Mouse (Mus musculus): ENCODE data around the gene Med26. TPM values are rescaled to one million over a fixed set of nuclear protein-coding genes. Genes with fewer than 3 reads are reported as not detected.

Med26 gene
- polyA plus RNA-seq, 1 experiment: 11.2 TPM

GRCm38 (mm10) chr8:72499521-72500284, 48.4 kb downstream of the Med26 start:
- H3K27me3 ChIP-seq (ENCODE audit: control insufficient read depth, insufficient read depth, low read length): no peaks in the 10 kb centered on the region
- WGBS: 91% methylated on average over 2 of the region's 2 CpGs
- peaks cover 12% of the 10 kb centered on the region for H3K36me3 ChIP-seq (ENCODE audit: control insufficient read depth, insufficient read depth, low read length)
- no peak overlapping the region for H3K4me3 ChIP-seq (ENCODE audit: extremely low read depth, insufficient read depth, insufficient read length)
- no peak overlapping the region for H3K27ac ChIP-seq (ENCODE audit: insufficient read depth, low read length)
- H3K4me1 ChIP-seq (ENCODE audit: control insufficient read depth, insufficient read depth, insufficient read length): no peaks in the 10 kb centered on the region; the same call in 1 of the 2 replicates
- TF ChIP-seq CTCF (IDR thresholded peaks at IDR 0.05; ENCODE audit: extremely low read depth, insufficient read depth, insufficient read length, insufficient replicate concordance) (no peak), POLR2A (IDR thresholded peaks at IDR 0.05; ENCODE audit: low read depth, low read length) (no peak)
- DNase-seq (ENCODE audit: low read depth in 1 of 2, low spot score in 2 of 2): no peak

GRCm38 (mm10) chr8:72498527-72498926, 49.5 kb downstream of the Med26 start:
- Histone ChIP-seq H3K4me3 (ENCODE audit: extremely low read depth, insufficient read depth, insufficient read length) (no peak overlapping the region), H3K27me3 (ENCODE audit: control insufficient read depth, insufficient read depth, low read length) (no peaks in the 10 kb centered on the region), H3K36me3 (ENCODE audit: control insufficient read depth, insufficient read depth, low read length) (peaks cover 12% of the 10 kb centered on the region), H3K4me1 (ENCODE audit: control insufficient read depth, insufficient read depth, insufficient read length) (no peaks in the 10 kb centered on the region), H3K27ac (ENCODE audit: insufficient read depth, low read length) (no peak overlapping the region)
- DNase-seq (ENCODE audit: low read depth in 1 of 2, low spot score in 2 of 2): no peak
- TF ChIP-seq CTCF (IDR thresholded peaks at IDR 0.05; ENCODE audit: extremely low read depth, insufficient read depth, insufficient read length, insufficient replicate concordance): no peak
- no peak for TF ChIP-seq POLR2A (IDR thresholded peaks at IDR 0.05; ENCODE audit: low read depth, low read length)
- 73% methylated on average over 4 of the region's 4 CpGs for WGBS

- Histone ChIP-seq H3K27me3 (ENCODE audit: control insufficient read depth, insufficient read depth, low read length) (no peaks in the 10 kb centered on the region), H3K36me3 (ENCODE audit: control insufficient read depth, insufficient read depth, low read length) (peaks cover 12% of the 10 kb centered on the region), H3K27ac (ENCODE audit: insufficient read depth, low read length) (no peak overlapping the region), H3K4me3 (ENCODE audit: extremely low read depth, insufficient read depth, insufficient read length) (no peak overlapping the region), H3K4me1 (ENCODE audit: control insufficient read depth, insufficient read depth, insufficient read length) (peaks cover 2% of the 10 kb centered on the region; the same call in 1 of the 2 replicates)
- no peak for DNase-seq (ENCODE audit: low read depth in 1 of 2, low spot score in 2 of 2)
- 91% methylated on average over 1 of the region's 1 CpGs for WGBS
- TF ChIP-seq POLR2A (IDR thresholded peaks at IDR 0.05; ENCODE audit: low read depth, low read length) (no peak), CTCF (IDR thresholded peaks at IDR 0.05; ENCODE audit: extremely low read depth, insufficient read depth, insufficient read length, insufficient replicate concordance) (no peak)
Observed at GRCm38 (mm10) chr8:72497911-72498310, 50.2 kb downstream of the Med26 start.

- H3K4me1 ChIP-seq (ENCODE audit: control insufficient read depth, insufficient read depth, insufficient read length): peaks cover 2% of the 10 kb centered on the region; the same call in 1 of the 2 replicates
- no peak overlapping the region for H3K27ac ChIP-seq (ENCODE audit: insufficient read depth, low read length)
- no peaks in the 10 kb centered on the region for H3K27me3 ChIP-seq (ENCODE audit: control insufficient read depth, insufficient read depth, low read length)
- TF ChIP-seq CTCF (IDR thresholded peaks at IDR 0.05; ENCODE audit: extremely low read depth, insufficient read depth, insufficient read length, insufficient replicate concordance) (no peak), POLR2A (IDR thresholded peaks at IDR 0.05; ENCODE audit: low read depth, low read length) (no peak)
- H3K4me3 ChIP-seq (ENCODE audit: extremely low read depth, insufficient read depth, insufficient read length): no peak overlapping the region
- peaks cover 12% of the 10 kb centered on the region for H3K36me3 ChIP-seq (ENCODE audit: control insufficient read depth, insufficient read depth, low read length)
- 97% methylated on average over 19 of the region's 19 CpGs for WGBS
- no peak for DNase-seq (ENCODE audit: low read depth in 1 of 2, low spot score in 2 of 2)
Observed at GRCm38 (mm10) chr8:72496217-72496616, 51.9 kb downstream of the Med26 start.

GRCm38 (mm10) chr8:72495411-72496111, 52.5 kb downstream of the Med26 start:
- no peak for TF ChIP-seq POLR2A (IDR thresholded peaks at IDR 0.05; ENCODE audit: low read depth, low read length)
- no peak for TF ChIP-seq CTCF (IDR thresholded peaks at IDR 0.05; ENCODE audit: extremely low read depth, insufficient read depth, insufficient read length, insufficient replicate concordance)
- Histone ChIP-seq H3K27ac (ENCODE audit: insufficient read depth, low read length) (no peak overlapping the region), H3K4me1 (ENCODE audit: control insufficient read depth, insufficient read depth, insufficient read length) (peaks cover 2% of the 10 kb centered on the region; the same call in 1 of the 2 replicates), H3K36me3 (ENCODE audit: control insufficient read depth, insufficient read depth, low read length) (peaks cover 12% of the 10 kb centered on the region), H3K4me3 (ENCODE audit: extremely low read depth, insufficient read depth, insufficient read length) (no peak overlapping the region), H3K27me3 (ENCODE audit: control insufficient read depth, insufficient read depth, low read length) (no peaks in the 10 kb centered on the region)
- WGBS: 95% methylated on average over 23 of the region's 23 CpGs
- no peak for DNase-seq (ENCODE audit: low read depth in 1 of 2, low spot score in 2 of 2)

GRCm38 (mm10) chr8:72493381-72493780, 54.7 kb downstream of the Med26 start:
- Histone ChIP-seq H3K4me1 (ENCODE audit: control insufficient read depth, insufficient read depth, insufficient read length) (peaks cover 2% of the 10 kb centered on the region; the same call in 1 of the 2 replicates), H3K36me3 (ENCODE audit: control insufficient read depth, insufficient read depth, low read length) (peaks cover 15% of the 10 kb centered on the region), H3K27me3 (ENCODE audit: control insufficient read depth, insufficient read depth, low read length) (no peaks in the 10 kb centered on the region), H3K4me3 (ENCODE audit: extremely low read depth, insufficient read depth, insufficient read length) (peak overlapping the region; percentile 71), H3K27ac (ENCODE audit: insufficient read depth, low read length) (0 out of 2 replicates have a peak overlapping the region, but pooled peaks have one; percentile 68)
- DNase-seq (ENCODE audit: low read depth in 1 of 2, low spot score in 2 of 2): no peak
- WGBS: 10% methylated on average over 8 of the region's 8 CpGs
- no peak for TF ChIP-seq POLR2A (IDR thresholded peaks at IDR 0.05; ENCODE audit: low read depth, low read length)
- TF ChIP-seq CTCF (IDR thresholded peaks at IDR 0.05; ENCODE audit: extremely low read depth, insufficient read depth, insufficient read length, insufficient replicate concordance): no peak

All from spleen, adult 2 months (tissue).